Mouse (Mus musculus): ENCODE data around the gene Coro1c. TPM values are rescaled to one million over a fixed set of nuclear protein-coding genes. Genes with fewer than 3 reads are reported as not detected.
"Not testable (repeated sequence)": the region's sequence is repeated elsewhere in the genome, so short reads cannot be mapped to it uniquely, and the experiment has no call there.

Coro1c gene
- polyA plus RNA-seq, 1 experiment from 2014 or later, result 138 TPM

GRCm38 (mm10) chr5:113825558-113825957 lies 83.0 kb downstream of the Coro1c start:
- Histone ChIP-seq H3K9me3 (ENCODE audit: control insufficient read depth, low read length) (no peaks in the 10 kb centered on the region), H3K4me3 (ENCODE audit: low read length) (no peak overlapping the region), H3K9ac (ENCODE audit: low read length) (no peak overlapping the region), H3K4me1 (replicated peaks; ENCODE audit: control insufficient read depth, insufficient read depth, low read length) (no peaks in the 10 kb centered on the region), H3K4me2 (ENCODE audit: low read depth, low read length) (no peak overlapping the region), H3K27ac (ENCODE audit: low read length) (no peak overlapping the region), H3K27me3 (ENCODE audit: control insufficient read depth, insufficient read depth, low read depth, low read length) (no peaks in the 10 kb centered on the region; the same call in 1 of the 2 replicates), H3K36me3 (ENCODE audit: control insufficient read depth, insufficient read depth, low read length) (no peaks in the 10 kb centered on the region)
- WGBS, result 66% methylated on average over 7 of the region's 7 CpGs
- no peak for ATAC-seq (ENCODE audit: low read depth)

- Histone ChIP-seq H3K9me3 (ENCODE audit: control insufficient read depth, low read length) (no peaks in the 10 kb centered on the region), H3K9ac (ENCODE audit: low read length) (no peak overlapping the region), H3K4me1 (replicated peaks; ENCODE audit: control insufficient read depth, insufficient read depth, low read length) (no peaks in the 10 kb centered on the region), H3K27ac (ENCODE audit: low read length) (no peak overlapping the region), H3K27me3 (ENCODE audit: control insufficient read depth, insufficient read depth, low read depth, low read length) (no peaks in the 10 kb centered on the region; the same call in 1 of the 2 replicates), H3K36me3 (ENCODE audit: control insufficient read depth, insufficient read depth, low read length) (no peaks in the 10 kb centered on the region), H3K4me2 (ENCODE audit: low read depth, low read length) (no peak overlapping the region), H3K4me3 (ENCODE audit: low read length) (no peak overlapping the region)
- WGBS, result 81% methylated on average over 4 of the region's 4 CpGs
- no peak for ATAC-seq (ENCODE audit: low read depth)
Observed at GRCm38 (mm10) chr5:113824228-113824627, 84.3 kb downstream of the Coro1c start.

- Histone ChIP-seq H3K36me3 (ENCODE audit: control insufficient read depth, insufficient read depth, low read length) (no peaks in the 10 kb centered on the region), H3K9ac (ENCODE audit: low read length) (no peak overlapping the region), H3K4me2 (ENCODE audit: low read depth, low read length) (no peak overlapping the region), H3K27me3 (ENCODE audit: control insufficient read depth, insufficient read depth, low read depth, low read length) (no peaks in the 10 kb centered on the region; the same call in 1 of the 2 replicates), H3K4me1 (replicated peaks; ENCODE audit: control insufficient read depth, insufficient read depth, low read length) (no peaks in the 10 kb centered on the region), H3K4me3 (ENCODE audit: low read length) (no peak overlapping the region), H3K27ac (ENCODE audit: low read length) (no peak overlapping the region), H3K9me3 (ENCODE audit: control insufficient read depth, low read length) (no peaks in the 10 kb centered on the region)
- no peak for ATAC-seq (ENCODE audit: low read depth)
- 59% methylated on average over 14 of the region's 14 CpGs for WGBS
Observed at GRCm38 (mm10) chr5:113818572-113818971, 90.0 kb downstream of the Coro1c start.

DNA sequence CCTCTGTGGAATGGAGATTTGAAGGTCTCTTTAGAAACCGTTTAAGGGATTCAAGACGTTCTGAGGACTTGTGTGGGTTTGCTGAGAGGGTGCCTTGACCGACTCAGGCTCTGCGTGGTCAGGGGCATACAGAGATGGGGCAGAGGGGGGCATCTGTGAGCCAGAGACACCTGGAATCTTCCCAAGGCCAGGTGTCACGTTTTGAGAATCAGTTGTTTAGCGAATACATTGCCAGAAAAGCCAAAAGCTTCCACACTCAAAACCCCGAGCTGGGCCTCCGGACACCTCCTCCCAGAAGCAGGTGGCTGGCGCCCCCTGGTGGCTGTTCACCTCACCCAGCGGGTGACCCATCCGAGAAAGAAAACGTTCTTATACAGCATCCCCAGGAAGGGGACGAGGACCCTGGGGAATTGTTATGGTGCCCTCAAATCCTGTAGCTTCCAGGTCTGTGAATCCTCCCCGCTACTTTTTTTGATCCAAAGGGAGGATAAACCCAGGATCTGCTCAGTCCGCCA lies 92.9 kb downstream of the Coro1c start:
- 11% methylated on average over 15 of the region's 15 CpGs for WGBS
- peak; percentile 59; the same call in 1 of the 2 replicates for ATAC-seq (ENCODE audit: low read depth)
- Histone ChIP-seq H3K9ac (ENCODE audit: low read length) (peak overlapping the region; percentile 32; the same call in 1 of the 2 replicates), H3K27me3 (ENCODE audit: control insufficient read depth, insufficient read depth, low read depth, low read length) (no peaks in the 10 kb centered on the region; the same call in 1 of the 2 replicates), H3K4me1 (replicated peaks; ENCODE audit: control insufficient read depth, insufficient read depth, low read length) (no peaks in the 10 kb centered on the region), H3K4me3 (ENCODE audit: low read length) (no peak overlapping the region), H3K4me2 (ENCODE audit: low read depth, low read length) (no peak overlapping the region), H3K9me3 (ENCODE audit: control insufficient read depth, low read length) (no peaks in the 10 kb centered on the region), H3K36me3 (ENCODE audit: control insufficient read depth, insufficient read depth, low read length) (no peaks in the 10 kb centered on the region), H3K27ac (ENCODE audit: low read length) (no peak overlapping the region)

GRCm38 (mm10) chr5:113815041-113815389 lies 93.5 kb downstream of the Coro1c start:
- Histone ChIP-seq H3K27ac (ENCODE audit: low read length) (no peak overlapping the region), H3K27me3 (ENCODE audit: control insufficient read depth, insufficient read depth, low read depth, low read length) (no peaks in the 10 kb centered on the region; the same call in 1 of the 2 replicates), H3K9ac (ENCODE audit: low read length) (no peak overlapping the region), H3K9me3 (ENCODE audit: control insufficient read depth, low read length) (no peaks in the 10 kb centered on the region), H3K36me3 (ENCODE audit: control insufficient read depth, insufficient read depth, low read length) (no peaks in the 10 kb centered on the region), H3K4me1 (replicated peaks; ENCODE audit: control insufficient read depth, insufficient read depth, low read length) (no peaks in the 10 kb centered on the region), H3K4me3 (ENCODE audit: low read length) (no peak overlapping the region), H3K4me2 (ENCODE audit: low read depth, low read length) (no peak overlapping the region)
- ATAC-seq (ENCODE audit: low read depth), result no peak
- 51% methylated on average over 11 of the region's 11 CpGs for WGBS

- H3K27me3 ChIP-seq (ENCODE audit: control insufficient read depth, insufficient read depth, low read depth, low read length), result no peaks in the 10 kb centered on the region; the same call in 1 of the 2 replicates
- no peak overlapping the region for H3K27ac ChIP-seq (ENCODE audit: low read length)
- H3K9ac ChIP-seq (ENCODE audit: low read length), result no peak overlapping the region
- H3K4me3 ChIP-seq (ENCODE audit: low read length), result no peak overlapping the region
- H3K9me3 ChIP-seq (ENCODE audit: control insufficient read depth, low read length), result no peaks in the 10 kb centered on the region
- no peaks in the 10 kb centered on the region for H3K36me3 ChIP-seq (ENCODE audit: control insufficient read depth, insufficient read depth, low read length)
- no peak overlapping the region for H3K4me2 ChIP-seq (ENCODE audit: low read depth, low read length)
- 30% methylated on average over 27 of the region's 27 CpGs for WGBS
- no peaks in the 10 kb centered on the region for H3K4me1 ChIP-seq (replicated peaks; ENCODE audit: control insufficient read depth, insufficient read depth, low read length)
- ATAC-seq (ENCODE audit: low read depth), result 0 out of 2 replicates have a peak, but pooled peaks have one; percentile 23
Observed at GRCm38 (mm10) chr5:113814111-113815040, 94.2 kb downstream of the Coro1c start.

- H3K4me3 ChIP-seq (ENCODE audit: low read length), result no peak overlapping the region
- H3K27ac ChIP-seq (ENCODE audit: low read length), result no peak overlapping the region
- no peak overlapping the region for H3K9ac ChIP-seq (ENCODE audit: low read length)
- H3K4me2 ChIP-seq (ENCODE audit: low read depth, low read length), result no peak overlapping the region
- H3K27me3 ChIP-seq (ENCODE audit: control insufficient read depth, insufficient read depth, low read depth, low read length), result no peaks in the 10 kb centered on the region; the same call in 1 of the 2 replicates
- H3K9me3 ChIP-seq (ENCODE audit: control insufficient read depth, low read length), result no peaks in the 10 kb centered on the region
- no peak for ATAC-seq (ENCODE audit: low read depth)
- no peaks in the 10 kb centered on the region for H3K4me1 ChIP-seq (replicated peaks; ENCODE audit: control insufficient read depth, insufficient read depth, low read length)
- H3K36me3 ChIP-seq (ENCODE audit: control insufficient read depth, insufficient read depth, low read length), result no peaks in the 10 kb centered on the region
- 18% methylated on average over 9 of the region's 9 CpGs for WGBS
Observed at GRCm38 (mm10) chr5:113813608-113814007, 95.0 kb downstream of the Coro1c start.

DNA sequence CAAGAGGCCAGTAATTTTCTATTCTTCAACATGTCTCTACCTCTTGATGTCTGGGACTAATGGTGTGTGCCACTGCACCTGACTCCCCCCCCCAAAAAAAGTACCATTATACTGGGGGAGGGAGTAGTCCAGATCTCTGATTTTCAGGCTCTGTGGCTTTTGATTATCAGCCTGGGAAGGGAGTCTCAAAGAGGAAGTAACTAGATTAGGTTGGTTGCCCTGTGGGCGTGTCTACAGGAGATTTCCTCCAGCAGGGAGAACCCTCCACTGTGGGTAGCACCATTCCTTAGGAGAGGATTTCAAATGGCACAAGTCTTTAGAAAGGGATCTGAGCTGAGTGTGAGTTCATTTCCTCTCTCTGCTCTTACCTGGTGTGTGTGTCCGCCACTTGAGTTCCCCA lies 95.9 kb downstream of the Coro1c start:
- H3K36me3 ChIP-seq (ENCODE audit: control insufficient read depth, insufficient read depth, low read length), result no peaks in the 10 kb centered on the region
- H3K9me3 ChIP-seq (ENCODE audit: control insufficient read depth, low read length), result no peaks in the 10 kb centered on the region
- no peaks in the 10 kb centered on the region; the same call in 1 of the 2 replicates for H3K27me3 ChIP-seq (ENCODE audit: control insufficient read depth, insufficient read depth, low read depth, low read length)
- no peak overlapping the region for H3K4me3 ChIP-seq (ENCODE audit: low read length)
- ATAC-seq (ENCODE audit: low read depth), result no peak
- 86% methylated on average over 2 of the region's 2 CpGs for WGBS
- H3K27ac ChIP-seq (ENCODE audit: low read length), result no peak overlapping the region
- H3K9ac ChIP-seq (ENCODE audit: low read length), result no peak overlapping the region
- peaks cover 8% of the 10 kb centered on the region for H3K4me1 ChIP-seq (replicated peaks; ENCODE audit: control insufficient read depth, insufficient read depth, low read length)
- H3K4me2 ChIP-seq (ENCODE audit: low read depth, low read length), result no peak overlapping the region

DNA sequence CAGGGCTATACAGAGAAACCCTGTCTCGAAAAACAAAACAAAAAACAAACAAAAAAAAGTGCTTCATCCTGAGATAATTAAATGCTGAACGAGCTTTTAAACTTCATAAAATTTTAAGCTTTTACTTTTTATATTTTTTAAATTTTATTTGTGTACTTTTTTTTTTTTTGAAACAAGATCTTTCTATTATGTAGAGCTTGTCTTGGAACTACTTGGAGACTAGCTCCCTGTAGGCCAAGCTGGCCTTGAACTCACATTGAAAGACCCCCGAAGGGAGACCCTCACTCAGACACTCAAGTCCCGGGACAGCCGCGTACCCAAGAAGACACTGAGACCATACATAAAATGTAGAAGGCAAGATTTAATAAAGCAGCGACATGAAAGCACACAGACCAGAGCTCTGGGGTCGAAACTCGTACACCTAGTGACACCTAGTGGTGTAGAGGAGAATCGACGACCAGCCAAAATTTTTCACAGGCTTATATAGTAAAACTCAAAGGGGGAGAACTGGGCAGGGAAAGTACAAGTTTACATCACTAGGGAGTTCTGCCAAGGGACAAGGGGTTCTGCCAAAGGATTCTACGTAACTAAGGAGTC lies 96.6 kb downstream of the Coro1c start:
- H3K4me1 ChIP-seq (replicated peaks; ENCODE audit: control insufficient read depth, insufficient read depth, low read length), result peaks cover 13% of the 10 kb centered on the region
- H3K4me2 ChIP-seq (ENCODE audit: low read depth, low read length); H3K9ac ChIP-seq (ENCODE audit: low read length); H3K27me3 ChIP-seq (ENCODE audit: control insufficient read depth, insufficient read depth, low read depth, low read length); H3K27ac ChIP-seq (ENCODE audit: low read length); H3K4me3 ChIP-seq (ENCODE audit: low read length); ATAC-seq (ENCODE audit: low read depth); H3K9me3 ChIP-seq (ENCODE audit: control insufficient read depth, low read length); H3K36me3 ChIP-seq (ENCODE audit: control insufficient read depth, insufficient read depth, low read length): not testable (repeated sequence)
- WGBS, result 20% methylated on average over 11 of the region's 12 CpGs

Data from lung, embryonic 16.5 days (tissue).